Comparison of ENCODE assay signal across 8 mouse cellular contexts in genomic region chr10:22813317-22813960, GRCm38 (mm10). TPM values are rescaled to one million over a fixed set of nuclear protein-coding genes. Genes with fewer than 3 reads are reported as not detected.
DNase-seq lines count a peak whose midpoint lies in the region; ATAC-seq lines count a peak whose summit lies in the region.
"Had no signal": no experiment of that assay in that cellular context is flagged by ENCODE, and none has a peak within 500 bp of the region (broad histone marks: within the 10 kb centered on the region; RNA-seq: fewer than 3 reads in every experiment).

No protein-coding gene starts in this region.

- peak overlapping the region; percentile 70 for H3K9ac ChIP-seq in heart, embryonic 12.5 days
- H3K9ac ChIP-seq in liver, embryonic 11.5 days (ENCODE audit: low read depth, low read length): no peak overlapping the region

- H3K4me3 ChIP-seq in heart, embryonic 12.5 days: peak overlapping the region; percentile 48
- peak overlapping the region; percentile 23; the same call in 1 of the 2 replicates for H3K4me3 ChIP-seq in liver, embryonic 11.5 days (ENCODE audit: low read depth, low read length)

- no peaks in the 10 kb centered on the region for H3K9me3 ChIP-seq in heart, embryonic 12.5 days (replicated peaks)
- H3K9me3 ChIP-seq in liver, embryonic 11.5 days (ENCODE audit: control insufficient read depth, low read length): no peaks in the 10 kb centered on the region

- intact Hi-C loops in gastrocnemius, postnatal 36 days (cut with DNase I): no loop called here

- peak overlapping the region; percentile 84 for H3K4me2 ChIP-seq in heart, embryonic 12.5 days
- peak overlapping the region; percentile 50 for H3K4me2 ChIP-seq in liver, embryonic 11.5 days

- H3K36me3 ChIP-seq in heart, embryonic 12.5 days: no peaks in the 10 kb centered on the region
- H3K36me3 ChIP-seq in liver, embryonic 11.5 days (ENCODE audit: control insufficient read depth, insufficient read depth, low read length): no peaks in the 10 kb centered on the region

- peak overlapping the region; percentile 59; the same call in 1 of the 2 replicates for H3K27ac ChIP-seq in heart, embryonic 12.5 days (ENCODE audit: poor library complexity, severe bottlenecking)
- no peak overlapping the region for H3K27ac ChIP-seq in liver, embryonic 11.5 days (ENCODE audit: low read depth, low read length)

- ATAC-seq in heart, embryonic 12.5 days (ENCODE audit: insufficient number of reproducible peaks, low FRiP score): 0 out of 2 replicates have a peak, but pooled peaks have one; percentile 45
- ATAC-seq in liver, embryonic 11.5 days (replicated peaks; ENCODE audit: low FRiP score): no peak

- peaks cover 31% of the 10 kb centered on the region for H3K4me1 ChIP-seq in heart, embryonic 12.5 days (replicated peaks)
- no peaks in the 10 kb centered on the region for H3K4me1 ChIP-seq in liver, embryonic 11.5 days (replicated peaks; ENCODE audit: control insufficient read depth, insufficient read depth, low read length)

- peaks cover 59% of the 10 kb centered on the region for H3K27me3 ChIP-seq in heart, embryonic 12.5 days (replicated peaks)
- H3K27me3 ChIP-seq in liver, embryonic 11.5 days (replicated peaks; ENCODE audit: control insufficient read depth, insufficient read depth, low read length): peaks cover 56% of the 10 kb centered on the region

- under 1% methylated on average over 18 of the region's 18 CpGs for WGBS in heart, embryonic 12.5 days
- 2% methylated on average over 18 of the region's 18 CpGs for WGBS in liver, embryonic 11.5 days

- DNase-seq in urinary bladder, postnatal 25 days (ENCODE audit: low spot score): peak; percentile 7
- no peak for DNase-seq in urinary bladder, adult 2 months (ENCODE audit: low spot score)
- DNase-seq in liver, embryonic 11.5 days (ENCODE audit: low spot score): peak; percentile 34
- DNase-seq in adrenal gland, postnatal 10 days: no peak
- no peak for DNase-seq in adipocyte (ENCODE audit: low spot score)
- no peak for DNase-seq in gastrocnemius, postnatal 36 days
- DNase-seq: adrenal gland, postnatal 36 days had no signal

RNA-seq across cellular contexts. Expression of gene Tcf21, which starts 6.5 kb away (rescaled TPM):
- 285 and 296 TPM in 2 replicates for polyA plus RNA-seq in urinary bladder, adult 2 months (2012; rRNA removed)
- 74.5 and 76.6 TPM in 2 replicates for polyA plus RNA-seq in heart, embryonic 12.5 days (2016; fragmentation: Nextera tagmentation; extraction: Ambion mirVana)
- polyA plus RNA-seq in liver, embryonic 11.5 days (2014; fragmentation: Nextera tagmentation; extraction: Ambion mirVana): 21.9 and 25.1 TPM in 2 replicates
- total RNA-seq in adrenal gland, postnatal 10 days (2021): 10 to 100 TPM; 16.5 to 17.0 TPM
- not detected for total RNA-seq in gastrocnemius, postnatal 36 days (2021)

Comparison
In these comparisons a context has a peak if more than half of its experiments do, and no peak if none do; other contexts are left out.
1. DNase-seq: peak in urinary bladder, postnatal 25 days (single experiment) and liver, embryonic 11.5 days (single experiment); none in urinary bladder, adult 2 months (single experiment), adrenal gland, postnatal 10 days (single experiment), adipocyte (single experiment) and gastrocnemius, postnatal 36 days (0 of 2).